Comparison of ENCODE assay signal across 13 mouse cellular contexts in genomic region chr7:78914545-78914845, GRCm38 (mm10). TPM values are rescaled to one million over a fixed set of nuclear protein-coding genes. Genes with fewer than 3 reads are reported as not detected.
DNase-seq lines count a peak whose midpoint lies in the region; ATAC-seq and TF ChIP-seq lines count a peak whose summit lies in the region.
"Had no signal": no experiment of that assay in that cellular context is flagged by ENCODE, and none has a peak within 500 bp of the region (broad histone marks: within the 10 kb centered on the region; RNA-seq: fewer than 3 reads in every experiment).

No protein-coding gene starts in this region.

- peaks cover 58% of the 10 kb centered on the region for H3K4me1 ChIP-seq in liver, embryonic 13.5 days (replicated peaks)
- peaks cover 1% of the 10 kb centered on the region; the same call in 1 of the 2 replicates for H3K4me1 ChIP-seq in bone marrow, adult 2 months (ENCODE audit: control insufficient read depth, insufficient read depth, low read length)
- H3K4me1 ChIP-seq in small intestine, adult 2 months (ENCODE audit: control insufficient read depth, insufficient read depth, insufficient read length, low read length) = peaks cover 9% of the 10 kb centered on the region
- peaks cover 13% of the 10 kb centered on the region; the same call in 1 of the 2 replicates for H3K4me1 ChIP-seq in intestine, embryonic 15.5 days (replicated peaks)

- no peak for TF ChIP-seq POLR2A in bone marrow, adult 2 months (IDR thresholded peaks at IDR 0.05; ENCODE audit: borderline replicate concordance, control insufficient read depth, low read depth, low read length)
- no peak for TF ChIP-seq POLR2A in small intestine, adult 2 months (IDR thresholded peaks at IDR 0.05; ENCODE audit: low read depth, low read length)

- H3K4me2 ChIP-seq in liver, embryonic 13.5 days = peak overlapping the region; percentile 89
- H3K4me2 ChIP-seq in intestine, embryonic 15.5 days (replicated peaks) = no peak overlapping the region

- H3K79me2 ChIP-seq in C2C12 (ENCODE audit: control insufficient read depth, insufficient read depth) = no peaks in the 10 kb centered on the region

- no peaks in the 10 kb centered on the region for H3K27me3 ChIP-seq in liver, embryonic 13.5 days
- H3K27me3 ChIP-seq in C2C12 (ENCODE audit: control insufficient read depth, insufficient read depth, insufficient read length) = no peaks in the 10 kb centered on the region
- no peaks in the 10 kb centered on the region for H3K27me3 ChIP-seq in small intestine, adult 2 months (ENCODE audit: control insufficient read depth, insufficient read depth, low read length)
- H3K27me3 ChIP-seq in intestine, embryonic 15.5 days (replicated peaks) = no peaks in the 10 kb centered on the region

- peak overlapping the region; percentile 87 for H3K27ac ChIP-seq in liver, embryonic 13.5 days
- H3K27ac ChIP-seq in bone marrow, adult 2 months (ENCODE audit: control insufficient read depth, insufficient read depth, low read depth, low read length, poor library complexity) = peak overlapping the region; percentile 88
- no peak overlapping the region for H3K27ac ChIP-seq in small intestine, adult 2 months (ENCODE audit: insufficient read depth, low read depth, low read length)
- no peak overlapping the region for H3K27ac ChIP-seq in intestine, embryonic 15.5 days
- H3K27ac ChIP-seq: embryonic facial prominence, embryonic 10.5 days; heart, embryonic 13.5 days had no signal

- H3K79me3 ChIP-seq in C2C12 (ENCODE audit: low read depth) = no peaks in the 10 kb centered on the region

- no peaks in the 10 kb centered on the region for H3K9me3 ChIP-seq in liver, embryonic 13.5 days (replicated peaks)
- no peaks in the 10 kb centered on the region for H3K9me3 ChIP-seq in intestine, embryonic 15.5 days
- H3K9me3 ChIP-seq: embryonic facial prominence, embryonic 10.5 days; heart, embryonic 13.5 days had no signal

- TF ChIP-seq CTCF in C2C12 (IDR thresholded peaks at IDR 0.05; ENCODE audit: control insufficient read depth, insufficient read depth, insufficient read length) = no peak
- TF ChIP-seq CTCF in bone marrow, adult 2 months (IDR thresholded peaks at IDR 0.05; ENCODE audit: control insufficient read depth, insufficient read depth, low read length) = no peak
- no peak for TF ChIP-seq CTCF in small intestine, adult 2 months (IDR thresholded peaks at IDR 0.05; ENCODE audit: extremely low read depth, insufficient read length, insufficient replicate concordance, low read depth, low read length)

- peak overlapping the region; percentile 76 for H3K9ac ChIP-seq in liver, embryonic 13.5 days
- H3K9ac ChIP-seq in intestine, embryonic 15.5 days = no peak overlapping the region
- H3K9ac ChIP-seq: forebrain, postnatal 0 days; heart, embryonic 13.5 days had no signal

- WGBS in liver, embryonic 13.5 days (ENCODE audit: insufficient replicate concordance) = 58% methylated on average over 3 of the region's 3 CpGs
- WGBS in bone marrow, adult 2 months = 60% methylated on average over 3 of the region's 3 CpGs
- WGBS in small intestine, adult 2 months = 64% methylated on average over 3 of the region's 3 CpGs
- WGBS in intestine, embryonic 15.5 days = 64% methylated on average over 3 of the region's 3 CpGs

- DNase-seq in liver, embryonic 13.5 days = no peak
- no peak for DNase-seq in liver
- no peak for DNase-seq in kidney, adult 18-20 months
- DNase-seq in cerebellum, adult 18-20 months = no peak
- DNase-seq: cerebellum, adult 11-12 months; forebrain, postnatal 0 days had no signal

- no peak overlapping the region for H3ac ChIP-seq in C2C12 (ENCODE audit: control insufficient read depth, insufficient read length, low read depth)

- H3K36me3 ChIP-seq in liver, embryonic 13.5 days = peaks cover 5% of the 10 kb centered on the region
- H3K36me3 ChIP-seq in C2C12 (ENCODE audit: control insufficient read depth, insufficient read depth) = peaks cover 9% of the 10 kb centered on the region
- H3K36me3 ChIP-seq in small intestine, adult 2 months (ENCODE audit: control insufficient read depth, insufficient read depth, low read length) = no peaks in the 10 kb centered on the region
- H3K36me3 ChIP-seq in intestine, embryonic 15.5 days = no peaks in the 10 kb centered on the region

- ATAC-seq in liver, embryonic 13.5 days (ENCODE audit: low read depth) = no peak; the same call in 1 of the 2 replicates
- no peak for ATAC-seq in intestine, embryonic 15.5 days
- ATAC-seq: forebrain, postnatal 0 days; midbrain, embryonic 16.5 days had no signal

- H3K4me3 ChIP-seq in liver, embryonic 13.5 days (replicated peaks) = peak overlapping the region; percentile 64
- H3K4me3 ChIP-seq in C2C12 (ENCODE audit: insufficient read depth, poor library complexity, severe bottlenecking) = no peak overlapping the region
- peak overlapping the region; percentile 74 for H3K4me3 ChIP-seq in bone marrow, adult 2 months (replicated peaks; ENCODE audit: control insufficient read depth, low read depth, low read length)
- peak overlapping the region; percentile 63 for H3K4me3 ChIP-seq in small intestine, adult 2 months (ENCODE audit: low read depth, low read length)
- H3K4me3 ChIP-seq in intestine, embryonic 15.5 days (replicated peaks) = no peak overlapping the region
- H3K4me3 ChIP-seq: embryonic facial prominence, embryonic 10.5 days had no signal

TF ChIP-seq in C2C12, 6 proteins besides CTCF, POLR2A, EP300 and RAD21:
- peak; percentile 67 for TF ChIP-seq MYOD1 (IDR thresholded peaks at IDR 0.05; ENCODE audit: control insufficient read depth, insufficient read length, low read depth)
- TF ChIP-seq CEBPB (IDR thresholded peaks at IDR 0.05; ENCODE audit: low read depth) = no peak
- TF ChIP-seq USF1 (IDR thresholded peaks at IDR 0.05; ENCODE audit: low read depth) = no peak
TF ChIP-seq in C2C12: peak in this region for 1.

RNA-seq across cellular contexts. Expression of gene Isg20, which starts 1.3 kb away (rescaled TPM):
- polyA plus RNA-seq in liver, embryonic 13.5 days (2015; fragmentation: Nextera tagmentation; extraction: Ambion mirVana) = 21.6 and 26.2 TPM in 2 replicates
- 5.3 TPM for polyA plus RNA-seq in C2C12 (2012; fragmentation: generic; extraction: Trizol)
- 159 and 207 TPM in 2 replicates for polyA plus RNA-seq in bone marrow, adult 2 months (2011; ENCODE audit: insufficient read depth, insufficient read length, low replicate concordance, missing spikeins)
- polyA plus RNA-seq in small intestine, adult 2 months (2012; rRNA removed) = 22.3 and 23.8 TPM in 2 replicates
- 4.5 and 5.8 TPM in 2 replicates for polyA plus RNA-seq in intestine, embryonic 15.5 days (2015; fragmentation: Nextera tagmentation; extraction: Ambion mirVana)

RNA-seq across cellular contexts. Expression of gene Aen, which starts 18.8 kb away (rescaled TPM):
- polyA plus RNA-seq in liver, embryonic 13.5 days (2015; fragmentation: Nextera tagmentation; extraction: Ambion mirVana) = 27.4 and 28.1 TPM in 2 replicates
- polyA plus RNA-seq in C2C12 (2012; fragmentation: generic; extraction: Trizol) = 77.7 TPM
- polyA plus RNA-seq in bone marrow, adult 2 months (2011; ENCODE audit: insufficient read depth, insufficient read length, low replicate concordance, missing spikeins) = 15.9 and 41.8 TPM in 2 replicates
- 7.7 and 8.7 TPM in 2 replicates for polyA plus RNA-seq in small intestine, adult 2 months (2012; rRNA removed)
- 35.6 and 40.6 TPM in 2 replicates for polyA plus RNA-seq in intestine, embryonic 15.5 days (2015; fragmentation: Nextera tagmentation; extraction: Ambion mirVana)

Comparison
In these comparisons a context has a peak if more than half of its experiments do, and no peak if none do; other contexts are left out.
1. H3K27ac ChIP-seq: peak in liver, embryonic 13.5 days (single experiment) and bone marrow, adult 2 months (single experiment); none in small intestine, adult 2 months (single experiment) and intestine, embryonic 15.5 days (single experiment).
2. H3K4me3 ChIP-seq: peak in liver, embryonic 13.5 days (single experiment), bone marrow, adult 2 months (single experiment) and small intestine, adult 2 months (single experiment); none in C2C12 (single experiment) and intestine, embryonic 15.5 days (single experiment).